Mouse (Mus musculus) NIH3T3 (cell line): ENCODE data around the gene Fam107b.

Experiments used
- DNase-seq: peaks from one replicate; pipeline ENCODE4 v3.0.0-alpha.2; 2012; ENCODE audit warnings: low read depth

The Fam107b gene

DNA sequence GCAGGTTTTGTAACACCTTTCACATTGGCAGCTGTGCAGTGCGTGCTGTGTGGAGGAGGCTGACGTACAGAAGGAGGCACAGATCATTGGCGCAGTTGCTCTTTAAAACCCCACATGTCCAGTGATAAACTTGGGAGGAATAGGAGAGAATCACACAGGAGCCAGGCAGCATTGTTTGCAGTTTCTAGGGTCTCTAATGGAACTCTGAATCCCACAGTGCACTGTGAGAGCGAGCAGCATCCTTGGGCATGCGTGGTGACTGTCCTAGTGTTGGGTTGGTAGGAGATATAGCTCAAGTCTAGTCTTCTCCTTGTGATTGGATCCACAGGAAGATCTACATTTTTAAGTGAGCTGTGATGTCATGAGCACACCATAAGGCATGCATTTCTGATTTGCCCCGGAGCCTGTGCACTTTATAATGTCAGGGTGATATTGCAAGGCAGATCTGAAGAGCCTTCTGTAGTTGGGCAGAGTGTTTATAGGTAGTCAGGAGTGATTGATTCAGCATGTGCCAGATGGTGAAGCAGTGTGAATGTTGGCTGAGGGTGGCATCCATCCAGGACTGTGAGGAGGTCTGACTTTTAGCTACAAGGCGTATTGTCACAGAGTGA is 169.2 kb downstream of the Fam107b start:
- peak; percentile 68 for DNase-seq

GRCm38 (mm10) chr2:3740256-3740655 is 170.0 kb downstream of the Fam107b start:
- no peak for DNase-seq

- no peak for DNase-seq
These were observed 170.4 kb downstream of the Fam107b start for GRCm38 (mm10) chr2:3740670-3741069.

GRCm38 (mm10) chr2:3742519-3742918 is 172.2 kb downstream of the Fam107b start:
- no peak for DNase-seq

DNA sequence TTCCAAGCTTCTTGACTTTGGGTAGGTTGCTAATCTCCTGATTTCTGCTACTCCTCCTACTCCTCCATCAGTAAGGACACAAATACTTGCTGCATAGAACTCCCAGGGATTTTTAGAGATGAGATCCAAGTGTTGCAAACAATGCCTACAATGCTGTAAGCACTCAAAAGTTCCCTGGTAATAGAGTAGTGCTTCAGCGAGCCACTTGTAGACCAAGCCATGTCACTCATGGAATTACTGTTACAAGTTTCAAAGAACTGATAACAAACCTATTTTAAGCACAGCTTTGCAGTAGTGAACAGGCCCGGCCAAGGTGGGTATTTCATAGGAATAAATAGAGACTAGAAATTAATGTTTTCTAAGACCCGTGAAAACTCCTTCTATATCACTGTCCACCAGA is 174.8 kb downstream of the Fam107b start:
- DNase-seq = no peak

DNA sequence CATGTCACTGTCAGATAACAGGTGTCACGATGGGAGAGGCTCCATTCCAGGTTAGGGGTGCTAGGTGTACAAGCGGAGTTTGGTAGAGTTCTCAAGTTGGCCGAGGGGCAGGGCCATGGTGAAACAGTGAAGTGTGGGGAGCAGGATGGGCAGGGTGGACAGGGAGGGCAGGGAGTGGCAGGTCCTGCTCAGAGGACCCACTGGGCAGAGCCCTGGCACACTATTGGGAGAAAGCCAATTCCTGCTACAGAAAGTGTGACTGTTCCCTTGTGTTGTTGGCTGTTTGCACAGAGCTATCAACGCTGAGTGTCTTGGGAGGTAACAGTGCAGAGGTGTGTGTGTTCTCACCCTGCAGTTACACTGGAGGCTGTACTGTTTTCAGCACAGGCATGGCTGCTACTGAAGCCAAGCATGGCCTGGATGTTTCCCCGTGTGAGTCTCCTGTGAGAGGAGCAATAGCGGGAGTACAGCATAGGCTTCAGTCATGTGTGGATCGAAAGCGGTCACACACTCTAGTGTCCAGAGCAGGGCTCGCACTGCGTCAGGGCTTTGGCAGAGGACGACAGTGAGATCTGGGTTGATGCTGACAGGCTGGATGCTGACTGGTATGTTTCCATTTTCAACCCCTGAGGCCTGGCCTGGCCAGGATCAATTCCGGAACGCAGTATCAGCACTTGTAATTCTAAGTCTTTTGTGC is 175.8 kb downstream of the Fam107b start:
- no peak for DNase-seq

GRCm38 (mm10) chr2:3748714-3749503 is 178.6 kb downstream of the Fam107b start:
- DNase-seq = peak; percentile 92

DNA sequence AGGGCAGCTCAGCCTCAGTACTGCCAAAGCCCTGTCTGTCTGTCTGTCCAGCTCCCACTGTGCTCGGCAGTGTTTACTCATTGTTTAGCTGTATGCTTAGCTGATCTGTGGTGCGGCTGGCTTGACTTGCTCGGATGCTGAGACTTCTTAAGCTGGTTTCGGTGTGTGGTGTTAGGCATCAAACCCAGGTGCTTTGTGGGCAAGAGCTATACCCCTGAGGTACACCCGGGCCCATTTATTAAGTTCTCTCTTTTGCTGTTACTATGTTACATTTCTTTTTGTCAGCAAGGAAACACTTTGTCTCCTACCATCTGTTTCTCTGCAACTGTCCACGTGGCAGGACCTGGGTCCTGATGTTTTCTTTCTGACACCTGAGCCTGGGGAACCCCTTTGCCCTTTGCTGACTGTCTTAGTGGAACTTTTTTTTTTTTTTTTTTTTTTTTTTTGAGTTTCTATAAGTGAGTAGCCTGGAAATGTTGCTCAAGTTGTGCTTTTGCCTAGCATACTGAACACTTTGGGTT is 179.3 kb downstream of the Fam107b start:
- DNase-seq = no peak

- DNase-seq = no peak
These were observed 179.8 kb downstream of the Fam107b start for GRCm38 (mm10) chr2:3750126-3750525.

GRCm38 (mm10) chr2:3752365-3752764 is 182.1 kb downstream of the Fam107b start:
- peak; percentile 13 for DNase-seq

- no peak for DNase-seq
These were observed 182.6 kb downstream of the Fam107b start for GRCm38 (mm10) chr2:3752893-3753292.

GRCm38 (mm10) chr2:3753749-3754148 is 183.5 kb downstream of the Fam107b start:
- DNase-seq = peak; percentile 70

GRCm38 (mm10) chr2:3755936-3756335 is 185.6 kb downstream of the Fam107b start:
- no peak for DNase-seq

DNA sequence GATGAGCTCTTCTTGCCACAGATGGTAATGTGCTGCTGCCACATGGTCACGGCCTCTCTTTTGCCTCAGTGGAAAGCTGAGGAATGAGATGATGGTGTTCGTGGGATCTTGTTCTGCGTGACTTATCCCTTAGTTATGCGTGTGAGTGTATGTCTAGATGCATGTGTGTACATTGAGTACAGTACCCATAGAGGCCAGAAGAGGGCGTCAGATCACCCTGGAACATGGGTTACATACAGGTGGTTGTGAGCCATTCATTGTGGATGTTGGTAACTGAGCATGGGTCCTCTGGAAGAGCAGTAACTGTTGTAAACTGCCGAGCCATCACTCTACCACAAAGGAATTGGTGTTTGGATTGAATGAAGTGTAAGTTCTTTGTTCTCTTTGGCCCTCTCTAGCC is 188.1 kb downstream of the Fam107b start:
- no peak for DNase-seq

DNA sequence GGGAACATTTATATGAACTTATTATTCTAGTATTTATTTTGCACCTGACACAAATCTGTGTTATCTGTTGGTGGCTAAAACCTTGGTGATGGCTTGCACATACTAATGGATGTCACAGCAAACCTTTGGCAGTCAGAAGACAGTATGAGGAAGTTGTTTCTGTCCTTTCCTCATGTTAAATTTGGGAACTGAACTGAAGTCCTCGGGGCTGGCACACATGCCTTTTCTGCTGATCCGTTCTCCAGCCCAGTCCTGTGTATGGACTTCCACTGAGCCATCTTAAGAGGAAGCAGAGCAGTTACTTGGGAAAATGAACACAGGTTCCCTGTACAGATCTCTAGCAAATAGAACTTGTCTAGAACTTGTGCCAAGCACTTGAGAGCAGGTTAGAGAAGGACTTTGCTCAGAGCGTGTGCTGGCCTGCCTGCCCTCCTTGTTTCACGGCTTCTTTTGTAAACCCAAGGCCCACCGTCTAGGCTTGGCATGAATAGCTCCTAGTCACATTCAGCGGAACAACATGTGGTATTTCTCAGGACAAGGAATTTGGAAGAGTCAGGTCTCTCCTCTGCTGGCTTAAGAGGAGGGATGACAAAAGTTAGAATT is 190.0 kb downstream of the Fam107b start:
- DNase-seq = no peak

- DNase-seq = peak; percentile 46
These were observed 193.8 kb downstream of the Fam107b start for GRCm38 (mm10) chr2:3764136-3764535.

- peak; percentile 29 for DNase-seq
These were observed 195.9 kb downstream of the Fam107b start for GRCm38 (mm10) chr2:3765957-3766783.

- peak; percentile 91 for DNase-seq
These were observed 199.0 kb downstream of the Fam107b start for GRCm38 (mm10) chr2:3769260-3769659.

DNA sequence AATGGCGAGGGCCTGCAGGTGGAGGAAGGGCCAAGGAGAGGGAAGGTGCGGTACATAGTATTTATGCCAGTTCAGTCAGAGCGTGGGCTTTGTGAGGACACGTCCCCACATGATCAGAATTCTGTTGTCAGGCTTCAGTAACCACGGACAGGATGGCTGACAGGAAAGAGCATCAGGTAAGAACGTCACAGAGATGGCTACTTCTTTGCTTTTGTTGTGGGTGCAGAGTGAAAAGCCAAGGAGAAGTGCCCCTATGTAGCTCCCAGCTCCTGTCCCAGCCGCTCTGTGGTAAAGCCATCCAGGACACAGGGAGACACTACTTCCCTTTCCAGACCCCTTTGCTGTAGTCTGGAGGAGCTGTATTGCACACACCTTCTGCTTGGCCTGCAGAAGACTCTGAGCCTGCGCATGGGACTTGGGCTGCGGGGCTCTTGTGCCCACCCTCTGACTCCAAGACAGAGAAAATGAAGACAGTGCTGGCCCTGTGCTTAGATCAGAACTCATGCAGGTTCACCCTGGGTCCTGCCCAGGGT is 199.6 kb downstream of the Fam107b start:
- DNase-seq = no peak

- no peak for DNase-seq
These were observed 200.1 kb downstream of the Fam107b start for GRCm38 (mm10) chr2:3770383-3770782.

DNA sequence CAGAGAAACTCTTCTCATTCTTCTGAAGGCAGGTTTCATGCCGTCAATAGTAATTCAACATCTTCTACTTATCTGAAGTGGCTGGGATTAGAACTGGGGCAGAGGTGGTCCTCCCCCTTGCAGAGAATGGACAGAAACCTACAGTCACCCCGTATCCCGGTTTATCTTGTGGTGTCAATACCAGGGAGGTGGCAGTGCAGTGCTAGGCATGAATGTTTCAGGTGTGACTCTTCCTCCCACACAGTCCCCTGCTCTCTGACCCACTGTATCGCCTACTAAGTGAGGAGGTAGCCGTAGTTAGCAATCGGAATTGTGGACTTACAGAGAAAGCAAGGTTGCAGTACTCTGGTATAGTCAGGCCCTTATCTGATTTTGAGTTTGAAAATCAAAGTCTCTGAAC is 201.2 kb downstream of the Fam107b start:
- DNase-seq = no peak
